Mouse (Mus musculus): ENCODE data around the gene Gpn3. TPM values are rescaled to one million over a fixed set of nuclear protein-coding genes. Genes with fewer than 3 reads are reported as not detected.

Gene Gpn3
- polyA plus RNA-seq, 1 experiment from 2014 or later = 57.9 TPM

GRCm38 (mm10) chr5:122431221-122431620 lies 59.5 kb downstream of the Gpn3 start:
- Histone ChIP-seq H3K9me3 (no peaks in the 10 kb centered on the region), H3K27me3 (replicated peaks) (no peaks in the 10 kb centered on the region), H3K4me1 (no peaks in the 10 kb centered on the region), H3K36me3 (peaks cover 82% of the 10 kb centered on the region), H3K27ac (no peak overlapping the region), H3K9ac (no peak overlapping the region), H3K4me2 (replicated peaks) (no peak overlapping the region), H3K4me3 (no peak overlapping the region)
- 97% methylated on average over 8 of the region's 8 CpGs for WGBS
- ATAC-seq (ENCODE audit: low FRiP score, low read depth) = no peak

Other genes with a start within 250 kb of the Gpn3 start
- not detected in 2 replicates for gene Ccdc63, start 231.1 kb upstream of the Gpn3 start, polyA plus RNA-seq (2016; fragmentation: Nextera tagmentation; extraction: Ambion mirVana)
- 306 and 318 TPM in 2 replicates for gene Ppp1cc, start 213.6 kb upstream of the Gpn3 start, polyA plus RNA-seq (2016; fragmentation: Nextera tagmentation; extraction: Ambion mirVana)
- 4.5 and 4.9 TPM in 2 replicates for gene Hvcn1, start 165.1 kb upstream of the Gpn3 start, polyA plus RNA-seq (2016; fragmentation: Nextera tagmentation; extraction: Ambion mirVana)
- 4.6 and 4.9 TPM in 2 replicates for gene Tctn1, start 107.4 kb upstream of the Gpn3 start, polyA plus RNA-seq (2016; fragmentation: Nextera tagmentation; extraction: Ambion mirVana)
- 10.5 and 10.7 TPM in 2 replicates for gene Pptc7, start 87.5 kb upstream of the Gpn3 start, polyA plus RNA-seq (2016; fragmentation: Nextera tagmentation; extraction: Ambion mirVana)
- 11.7 and 12.3 TPM in 2 replicates for gene Rad9b, start 17.6 kb upstream of the Gpn3 start, polyA plus RNA-seq (2016; fragmentation: Nextera tagmentation; extraction: Ambion mirVana)
- gene Vps29, start 17.5 kb upstream of the Gpn3 start, polyA plus RNA-seq (2016; fragmentation: Nextera tagmentation; extraction: Ambion mirVana) = 233 and 237 TPM in 2 replicates
- gene Fam216a, start 488 bp downstream of the Gpn3 start, polyA plus RNA-seq (2016; fragmentation: Nextera tagmentation; extraction: Ambion mirVana) = 117 TPM in 2 replicates
- gene Arpc3, start 20.0 kb downstream of the Gpn3 start, polyA plus RNA-seq (2016; fragmentation: Nextera tagmentation; extraction: Ambion mirVana) = 114 and 128 TPM in 2 replicates
- gene Anapc7, start 49.8 kb downstream of the Gpn3 start, polyA plus RNA-seq (2016; fragmentation: Nextera tagmentation; extraction: Ambion mirVana) = 51.2 and 53.5 TPM in 2 replicates
- gene Atp2a2, start 130.3 kb downstream of the Gpn3 start, polyA plus RNA-seq (2016; fragmentation: Nextera tagmentation; extraction: Ambion mirVana) = 67.6 and 76.1 TPM in 2 replicates
- 47.4 and 51.5 TPM in 2 replicates for gene Ift81, start 242.6 kb downstream of the Gpn3 start, polyA plus RNA-seq (2016; fragmentation: Nextera tagmentation; extraction: Ambion mirVana)

All from neural tube, embryonic 12.5 days (tissue).